Mouse (Mus musculus) bone marrow macrophage, adult 2 months (primary cell): Measurements from ENCODE around the gene Magi2.

ENCODE experiments used
- CTCF ChIP-seq: IDR thresholded peaks from 2 replicates; pipeline ENCODE4 v1.5.1; 2012; ENCODE audit warnings: low read depth, mild to moderate bottlenecking, low read length, moderate library complexity
- POLR2A ChIP-seq: IDR thresholded peaks from 2 replicates; pipeline ENCODE4 v1.6.1; 2012; ENCODE audit warnings: mild to moderate bottlenecking, low read depth, low read length, borderline replicate concordance

DNA sequence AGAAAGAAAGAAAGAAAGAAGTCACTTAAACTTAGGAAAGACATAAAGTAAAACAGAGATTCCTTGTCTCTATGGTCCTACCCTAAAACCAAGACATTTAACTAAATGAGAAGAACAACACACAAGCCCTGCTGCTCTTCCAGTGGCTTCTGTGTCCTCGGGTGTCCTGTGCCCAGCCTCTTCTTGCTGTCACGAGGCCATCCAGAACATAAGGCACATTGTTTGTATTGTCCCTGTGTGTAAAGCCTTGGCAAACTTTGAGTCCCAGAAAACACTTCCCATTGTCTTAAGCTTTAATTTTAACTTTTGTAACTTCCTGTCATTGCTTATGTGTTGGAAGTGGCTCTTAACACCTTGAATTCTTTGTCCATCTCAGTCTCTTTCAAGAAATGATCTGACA is 1348.0 kb downstream of the Magi2 start:
- TF ChIP-seq CTCF (no peak), POLR2A (no peak)
